Mouse (Mus musculus) hindbrain, embryonic 13.5 days (tissue): ENCODE measurements around the gene Rasgrp2. TPM values are rescaled to one million over a fixed set of nuclear protein-coding genes. Genes with fewer than 3 reads are reported as not detected.
A peak's percentile ranks its signal among the peaks of the same experiment; 100 is the strongest.

ENCODE experiments used
- ATAC-seq: fragments of 200-750 bp; cut with Nextera tagmentation; 2 replicates; pipeline ENCODE4 v1.8.0; 2017; ENCODE audit warnings: moderate TSS enrichment; ENCODE audit not compliant: low FRiP score
- H3K27ac ChIP-seq: fragments of 300-500 bp; sonication (generic); 2 replicates; pipeline ENCODE4 v1.5.1; 2015; ENCODE audit warnings: inconsistent platforms, mild to moderate bottlenecking, moderate library complexity
- H3K27me3 ChIP-seq: fragments of 300-500 bp; sonication (generic); 2 replicates; pipeline ENCODE4 v1.6.1; 2015; ENCODE audit warnings: mild to moderate bottlenecking, inconsistent platforms
- H3K36me3 ChIP-seq: fragments of 300-500 bp; sonication (generic); 2 replicates; pipeline ENCODE4 v1.6.1; 2015; ENCODE audit warnings: mild to moderate bottlenecking, inconsistent platforms
- H3K4me1 ChIP-seq: fragments of 300-500 bp; sonication (generic); replicated peaks from 2 replicates; pipeline ENCODE4 v1.6.1; 2015; ENCODE audit warnings: inconsistent platforms
- H3K4me2 ChIP-seq: fragments of 300-500 bp; sonication (generic); 2 replicates; pipeline ENCODE4 v1.6.1; 2015; ENCODE audit warnings: inconsistent platforms, mild to moderate bottlenecking, moderate library complexity
- H3K4me3 ChIP-seq: fragments of 300-500 bp; sonication (generic); 2 replicates; pipeline ENCODE4 v1.5.1; 2015; ENCODE audit warnings: mild to moderate bottlenecking, inconsistent platforms
- H3K9ac ChIP-seq: fragments of 300-500 bp; sonication (generic); 2 replicates; pipeline ENCODE4 v1.6.1; 2015; ENCODE audit warnings: mild to moderate bottlenecking, inconsistent platforms
- H3K9me3 ChIP-seq: fragments of 300-500 bp; sonication (generic); 2 replicates; pipeline ENCODE4 v1.6.1; 2016; ENCODE audit warnings: inconsistent platforms
- WGBS: fragments of 180-500 bp; shearing (Covaris S2); methylation state at CpG from one replicate; pipeline ENCODE4 v1.1.7; 2015; 5-methylcytosine and 5-hydroxymethylcytosine counted together
- polyA plus RNA-seq: library from polyadenylated mRNA; unstranded; fragments of >200 nt; fragmentation: Nextera tagmentation; extraction: Ambion mirVana; gene quantifications from 2 replicates; pipeline ENCODE4 v1.2.1, GENCODE M21; 2015

Rasgrp2 gene
- polyA plus RNA-seq: 42.0 and 43.2 TPM in 2 replicates

DNA sequence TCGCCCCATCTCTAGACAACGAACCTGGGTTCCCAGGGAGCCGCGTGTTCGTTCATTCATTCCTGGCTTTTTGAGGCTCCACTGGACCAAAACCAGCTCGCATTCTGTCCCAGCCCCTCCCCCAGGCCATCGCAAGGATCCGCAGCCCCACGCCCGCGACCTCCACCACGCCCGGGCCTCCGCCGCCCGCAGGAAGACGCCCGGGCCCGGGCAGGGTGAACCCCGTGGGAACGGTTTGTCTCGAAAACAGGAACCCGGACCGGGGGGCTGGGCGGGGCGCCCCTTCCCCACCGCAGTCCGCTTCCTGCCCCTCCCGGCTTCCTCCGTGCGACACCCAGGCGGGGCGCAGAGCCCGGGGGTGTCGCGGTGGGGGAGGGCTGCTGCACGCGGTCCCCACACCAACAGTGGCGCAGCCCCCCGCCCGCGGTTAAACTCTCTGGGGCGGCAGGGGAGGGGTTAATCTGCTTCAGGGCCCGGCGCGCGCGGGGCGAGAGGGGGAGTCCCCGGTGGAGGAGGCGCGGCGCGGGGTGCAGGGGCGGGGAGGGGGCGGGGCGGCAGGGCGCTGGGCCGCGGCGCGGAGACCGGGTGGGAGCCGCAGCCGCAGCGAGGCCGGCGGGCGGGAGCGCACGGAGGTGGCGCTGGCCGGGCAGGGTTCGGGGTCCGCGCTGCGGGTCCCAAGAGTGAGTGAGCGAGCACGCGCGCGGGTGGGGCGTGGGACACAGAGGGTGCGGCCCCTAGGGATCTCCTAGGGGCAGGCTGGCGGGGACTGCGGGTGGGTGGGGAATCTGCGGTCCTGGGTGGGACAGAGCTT is at the start of gene Rasgrp2:
Gene Rasgrp2 (plus strand): TSS at position 56 of the 811 bp plus-strand sequence.
- WGBS: under 1% methylated on average over 80 of the region's 87 CpGs
- Histone ChIP-seq H3K9me3 (no peaks in the 10 kb centered on the region), H3K36me3 (no peaks in the 10 kb centered on the region), H3K27me3 (peaks cover 32% of the 10 kb centered on the region), H3K4me1 (peaks cover 48% of the 10 kb centered on the region), H3K4me2 (peak within 1 kb of the TSS; percentile 98), H3K4me3 (peak within 1 kb of the TSS; percentile 62), H3K9ac (peak within 1 kb of the TSS; percentile 80), H3K27ac (peak within 1 kb of the TSS; percentile 79)
- peak; percentile 43 for ATAC-seq

DNA sequence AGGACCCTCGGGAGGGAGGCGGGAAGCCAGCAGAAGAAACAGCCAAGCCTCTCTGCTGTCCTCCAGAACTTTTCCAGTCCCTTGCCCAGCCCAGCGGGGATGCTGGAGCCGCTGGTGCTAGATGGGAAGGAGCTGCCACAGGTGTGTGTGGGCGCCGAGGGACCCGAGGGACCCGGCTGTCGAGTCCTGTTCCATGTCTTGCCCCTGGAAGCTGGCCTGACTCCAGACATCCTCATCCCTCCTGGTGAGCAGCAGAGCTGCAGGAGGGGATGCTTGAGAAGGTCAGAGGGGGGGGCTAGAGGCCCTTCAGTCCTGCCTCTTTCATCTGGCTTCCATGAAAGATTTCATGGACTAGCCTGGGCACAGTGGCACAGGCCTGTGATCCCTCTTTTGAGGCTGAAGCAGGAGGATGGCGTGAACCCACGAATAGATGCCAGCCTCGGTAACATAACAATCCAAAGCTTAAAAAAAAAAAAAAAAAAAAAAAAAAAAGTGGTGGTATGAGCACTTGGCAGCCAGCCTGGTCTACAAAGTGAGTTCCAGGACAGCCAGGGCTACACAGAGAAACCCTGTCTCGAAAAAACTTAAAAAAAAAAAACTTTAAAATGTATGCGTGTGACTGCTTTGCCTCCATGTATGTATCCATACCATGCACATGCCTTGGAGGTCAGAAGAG is 47.6 kb upstream of the Rasgrp2 start:
- ATAC-seq: no peak
- no peaks in the 10 kb centered on the region for H3K27me3 ChIP-seq
- H3K4me1 ChIP-seq: peaks cover 14% of the 10 kb centered on the region
- H3K4me2 ChIP-seq: no peak overlapping the region
- 63% methylated on average over 14 of the region's 14 CpGs for WGBS
- H3K36me3 ChIP-seq: peaks cover 77% of the 10 kb centered on the region
- H3K27ac ChIP-seq: no peak overlapping the region
- no peak overlapping the region for H3K4me3 ChIP-seq
- H3K9ac ChIP-seq: no peak overlapping the region
- H3K9me3 ChIP-seq: no peaks in the 10 kb centered on the region

DNA sequence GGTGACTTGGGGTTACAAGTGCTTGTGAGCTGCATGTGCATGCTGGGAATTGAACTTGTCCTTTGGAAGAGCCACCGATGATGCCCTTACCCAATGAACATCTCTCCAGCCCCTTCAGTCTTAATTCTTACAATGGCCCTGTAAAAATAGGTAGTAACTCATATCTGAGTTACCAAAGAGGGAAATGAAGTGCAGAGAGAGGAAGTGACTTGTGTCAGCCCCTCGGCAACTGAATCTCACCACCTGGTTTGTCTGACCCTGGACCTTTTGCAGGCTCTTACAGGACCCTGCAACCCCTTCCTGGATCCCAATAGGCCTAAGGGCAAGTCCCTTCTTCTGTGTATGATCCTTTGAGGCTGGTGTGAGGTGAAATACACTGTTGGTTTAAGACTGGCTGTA is 47.0 kb upstream of the Rasgrp2 start:
- peaks cover 71% of the 10 kb centered on the region for H3K36me3 ChIP-seq
- H3K9me3 ChIP-seq: no peaks in the 10 kb centered on the region
- H3K4me2 ChIP-seq: no peak overlapping the region
- H3K4me1 ChIP-seq: peaks cover 14% of the 10 kb centered on the region
- no peak overlapping the region for H3K4me3 ChIP-seq
- no peaks in the 10 kb centered on the region for H3K27me3 ChIP-seq
- H3K9ac ChIP-seq: no peak overlapping the region
- WGBS: 91% methylated on average over 2 of the region's 2 CpGs
- no peak for ATAC-seq
- H3K27ac ChIP-seq: no peak overlapping the region

- no peak overlapping the region for H3K4me2 ChIP-seq
- H3K4me3 ChIP-seq: no peak overlapping the region
- H3K27ac ChIP-seq: no peak overlapping the region; the same call in 1 of the 2 replicates
- H3K36me3 ChIP-seq: peaks cover 54% of the 10 kb centered on the region
- peaks cover 8% of the 10 kb centered on the region for H3K4me1 ChIP-seq
- 82% methylated on average over 7 of the region's 7 CpGs for WGBS
- no peak for ATAC-seq
- no peaks in the 10 kb centered on the region for H3K27me3 ChIP-seq
- H3K9ac ChIP-seq: no peak overlapping the region
- no peaks in the 10 kb centered on the region for H3K9me3 ChIP-seq
Measured at GRCm38 (mm10) chr19:6354030-6354429, 45.1 kb upstream of the Rasgrp2 start.

DNA sequence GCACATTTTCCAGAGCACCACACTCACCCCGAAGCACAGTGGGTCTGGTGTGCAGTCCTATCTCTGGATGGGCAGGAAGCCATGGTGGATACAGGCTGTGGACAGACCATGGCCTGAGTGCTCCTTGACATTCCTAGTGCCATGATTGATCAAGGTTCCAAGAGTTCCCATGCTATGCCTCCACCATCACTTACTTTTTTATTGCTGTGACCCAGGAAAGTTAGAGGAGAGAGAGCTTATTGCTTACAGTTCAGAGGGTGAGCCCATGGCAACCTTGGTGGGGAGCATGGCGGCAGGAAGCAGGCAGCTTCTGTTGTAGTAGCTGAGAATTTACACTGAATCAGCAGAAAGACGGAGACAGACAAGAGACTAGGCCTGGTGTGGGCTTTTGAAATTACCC is 37.8 kb upstream of the Rasgrp2 start:
- no peak for ATAC-seq
- no peak overlapping the region for H3K4me3 ChIP-seq
- H3K4me2 ChIP-seq: no peak overlapping the region
- H3K27me3 ChIP-seq: no peaks in the 10 kb centered on the region
- 94% methylated on average over 3 of the region's 3 CpGs for WGBS
- H3K36me3 ChIP-seq: peaks cover 12% of the 10 kb centered on the region
- no peaks in the 10 kb centered on the region for H3K9me3 ChIP-seq
- no peak overlapping the region for H3K27ac ChIP-seq
- H3K4me1 ChIP-seq: peaks cover 20% of the 10 kb centered on the region
- H3K9ac ChIP-seq: no peak overlapping the region

- Histone ChIP-seq H3K4me3 (peak overlapping the region; percentile 91), H3K4me1 (peaks cover 33% of the 10 kb centered on the region), H3K4me2 (peak overlapping the region; percentile 60), H3K27me3 (no peaks in the 10 kb centered on the region), H3K36me3 (peaks cover 30% of the 10 kb centered on the region), H3K9ac (peak overlapping the region; percentile 60; the same call in 1 of the 2 replicates), H3K9me3 (no peaks in the 10 kb centered on the region), H3K27ac (peak overlapping the region; percentile 99)
- no peak for ATAC-seq
- WGBS: under 1% methylated on average over 11 of the region's 11 CpGs
Measured at GRCm38 (mm10) chr19:6363091-6363410, 36.1 kb upstream of the Rasgrp2 start.

- Histone ChIP-seq H3K9ac (peak within 1 kb of the TSS; percentile 98), H3K4me2 (peak within 1 kb of the TSS; percentile 77), H3K27ac (peak within 1 kb of the TSS; percentile 99), H3K9me3 (no peaks in the 10 kb centered on the region), H3K4me1 (peaks cover 33% of the 10 kb centered on the region), H3K36me3 (peaks cover 35% of the 10 kb centered on the region), H3K27me3 (no peaks in the 10 kb centered on the region), H3K4me3 (peak within 1 kb of the TSS; percentile 91)
- ATAC-seq: peak; percentile 99
- 1% methylated on average over 85 of the region's 85 CpGs for WGBS
Measured at GRCm38 (mm10) chr19:6363411-6364240, 35.5 kb upstream of the Rasgrp2 start, which contains the start of gene Sf1. Gene Sf1 (plus strand): TSS chr19:6363690.

DNA sequence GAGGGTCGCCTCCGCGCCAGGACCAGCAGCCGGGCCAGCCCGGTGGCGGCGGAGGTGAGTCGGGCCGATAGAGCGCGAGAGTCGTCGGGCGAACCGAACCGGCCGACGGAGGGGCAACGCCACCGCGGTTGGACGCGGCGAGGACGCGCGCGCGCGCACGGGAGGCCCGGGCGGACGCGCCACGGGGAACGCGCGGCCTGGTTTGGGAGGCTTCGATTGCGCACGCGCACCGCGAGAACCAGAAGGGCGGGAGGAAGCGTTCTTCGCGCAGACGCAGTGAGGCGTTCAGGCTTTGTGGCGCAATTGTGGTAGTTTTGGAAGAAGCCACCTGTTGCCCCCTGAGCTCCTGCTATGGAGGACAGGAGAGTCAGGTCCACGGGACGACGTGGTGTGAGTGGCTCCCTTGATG is 34.8 kb upstream of the Rasgrp2 start:
- Histone ChIP-seq H3K27me3 (no peaks in the 10 kb centered on the region), H3K36me3 (peaks cover 41% of the 10 kb centered on the region), H3K4me1 (peaks cover 33% of the 10 kb centered on the region), H3K4me3 (peak overlapping the region; percentile 91), H3K27ac (peak overlapping the region; percentile 99), H3K9ac (peak overlapping the region; percentile 98), H3K9me3 (no peaks in the 10 kb centered on the region), H3K4me2 (peak overlapping the region; percentile 77)
- WGBS: under 1% methylated on average over 54 of the region's 55 CpGs
- ATAC-seq: no peak

DNA sequence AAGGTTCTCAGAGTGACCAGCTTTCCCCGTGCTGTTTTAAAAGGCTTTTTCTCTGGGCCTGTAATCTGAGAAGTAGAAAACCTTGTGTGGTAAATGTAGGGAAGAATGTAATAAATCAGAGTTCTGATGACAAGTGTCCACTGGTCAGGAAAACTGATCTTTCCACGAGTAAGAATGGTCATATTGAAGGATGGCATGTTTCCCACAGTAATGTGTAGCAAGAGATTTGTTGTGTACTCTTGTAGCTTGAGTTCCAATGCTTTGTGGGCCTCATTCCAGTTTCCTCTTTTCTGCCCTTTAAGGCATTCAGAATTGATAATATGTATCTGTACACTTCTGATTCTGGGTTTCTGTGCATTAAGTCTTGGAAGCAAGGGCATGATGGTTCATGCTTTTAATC is 34.3 kb upstream of the Rasgrp2 start:
- H3K36me3 ChIP-seq: peaks cover 46% of the 10 kb centered on the region
- no peaks in the 10 kb centered on the region for H3K27me3 ChIP-seq
- peak overlapping the region; percentile 77 for H3K4me2 ChIP-seq
- peak overlapping the region; percentile 91 for H3K4me3 ChIP-seq
- ATAC-seq: no peak
- peak overlapping the region; percentile 99; the same call in 1 of the 2 replicates for H3K27ac ChIP-seq
- H3K4me1 ChIP-seq: peaks cover 33% of the 10 kb centered on the region
- peak overlapping the region; percentile 98 for H3K9ac ChIP-seq
- 7% methylated on average over 2 of the region's 2 CpGs for WGBS
- no peaks in the 10 kb centered on the region for H3K9me3 ChIP-seq

GRCm38 (mm10) chr19:6370175-6370574 is 29.0 kb upstream of the Rasgrp2 start:
- H3K4me2 ChIP-seq: no peak overlapping the region
- H3K9ac ChIP-seq: no peak overlapping the region
- 93% methylated on average over 2 of the region's 2 CpGs for WGBS
- no peaks in the 10 kb centered on the region for H3K9me3 ChIP-seq
- H3K4me1 ChIP-seq: peaks cover 20% of the 10 kb centered on the region
- H3K27me3 ChIP-seq: no peaks in the 10 kb centered on the region
- ATAC-seq: no peak
- H3K27ac ChIP-seq: no peak overlapping the region
- peaks cover 94% of the 10 kb centered on the region for H3K36me3 ChIP-seq
- H3K4me3 ChIP-seq: no peak overlapping the region

DNA sequence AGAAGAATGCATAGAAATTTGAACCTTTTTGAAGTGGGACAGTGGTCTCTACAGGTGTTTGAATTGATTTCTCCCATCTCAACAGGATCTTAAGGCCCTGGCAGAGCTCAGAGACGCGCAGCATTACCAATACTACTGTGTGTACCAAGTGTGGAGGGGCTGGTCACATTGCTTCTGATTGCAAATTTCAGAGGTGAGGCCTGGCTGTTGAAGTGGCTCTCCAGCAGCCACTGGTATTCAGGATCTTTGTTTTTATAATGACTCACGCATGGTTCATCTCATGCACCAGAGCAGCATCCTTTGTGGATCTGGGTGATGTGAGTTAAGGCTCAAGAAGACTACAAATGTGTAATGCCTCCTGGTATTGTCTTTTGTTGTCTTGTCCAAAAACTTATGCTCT is 26.7 kb upstream of the Rasgrp2 start:
- Histone ChIP-seq H3K4me3 (no peak overlapping the region), H3K27ac (no peak overlapping the region), H3K4me2 (no peak overlapping the region), H3K9me3 (no peaks in the 10 kb centered on the region), H3K27me3 (no peaks in the 10 kb centered on the region), H3K9ac (no peak overlapping the region), H3K4me1 (peaks cover 11% of the 10 kb centered on the region), H3K36me3 (peaks cover 97% of the 10 kb centered on the region)
- WGBS: 93% methylated on average over 3 of the region's 3 CpGs
- ATAC-seq: no peak
